Mouse (Mus musculus): ENCODE data around the gene Ncam1. TPM values are rescaled to one million over a fixed set of nuclear protein-coding genes. Genes with fewer than 3 reads are reported as not detected.

Ncam1 gene
- total RNA-seq, 2 experiments from 2014 or later, result 36.8 to 51.7 TPM

- intact Hi-C loops (cut with DNase I; ENCODE audit: low total_unique reads), result no loop called here
- DNase-seq, result no peak
Measured at GRCm38 (mm10) chr9:49486805-49487656, 311.7 kb downstream of the Ncam1 start.

GRCm38 (mm10) chr9:49485892-49486311, 312.8 kb downstream of the Ncam1 start, which contains the start of gene Ttc12:
Gene Ttc12 (minus strand): TSS chr9:49486225.
- intact Hi-C loops (cut with DNase I; ENCODE audit: low total_unique reads), result no loop called here
- peak; percentile 83 for DNase-seq

DNA sequence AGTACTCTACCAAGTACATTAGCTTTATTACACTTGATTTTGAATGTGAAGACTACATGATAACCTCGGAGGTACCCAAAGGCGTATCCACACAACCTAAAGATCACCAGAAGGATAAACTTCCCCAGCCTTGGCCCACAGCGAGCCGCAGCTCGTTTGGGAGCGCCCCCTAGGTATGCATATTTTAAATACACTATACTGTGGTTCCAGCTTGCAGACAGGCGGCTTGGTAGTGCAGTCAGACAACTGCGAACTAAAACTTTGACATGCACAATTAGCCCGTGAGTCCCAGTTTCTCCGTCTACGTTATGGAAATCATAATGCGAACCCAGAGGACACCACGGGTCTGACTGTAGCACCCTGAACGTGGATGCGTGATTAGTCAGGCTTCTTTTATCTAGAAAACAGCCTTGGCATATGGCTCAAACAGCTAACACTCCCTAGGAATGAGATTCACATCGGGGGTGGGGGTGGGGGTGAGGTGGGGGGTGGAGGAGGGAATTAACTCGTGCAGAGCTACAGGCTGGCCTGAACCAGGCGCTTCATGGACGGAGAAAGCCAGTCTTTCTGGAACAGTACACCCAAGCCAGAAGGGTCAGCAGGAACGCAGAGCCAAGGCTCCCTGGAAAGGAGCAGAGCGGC, 313.4 kb downstream of the Ncam1 start:
- intact Hi-C loops (cut with DNase I; ENCODE audit: low total_unique reads), result no loop called here
- no peak for DNase-seq

GRCm38 (mm10) chr9:49483316-49483715, 315.4 kb downstream of the Ncam1 start:
- intact Hi-C loops (cut with DNase I; ENCODE audit: low total_unique reads), result no loop called here
- no peak for DNase-seq

- intact Hi-C loops (cut with DNase I; ENCODE audit: low total_unique reads), result no loop called here
- DNase-seq, result no peak
Measured at GRCm38 (mm10) chr9:49472126-49472525, 326.6 kb downstream of the Ncam1 start.

- no peak for DNase-seq
- intact Hi-C loops (cut with DNase I; ENCODE audit: low total_unique reads), result no loop called here
Measured at GRCm38 (mm10) chr9:49470946-49471345, 327.8 kb downstream of the Ncam1 start.

- intact Hi-C loops (cut with DNase I; ENCODE audit: low total_unique reads), result no loop called here
Measured at GRCm38 (mm10) chr9:49470006-49470405, 328.7 kb downstream of the Ncam1 start.

DNA sequence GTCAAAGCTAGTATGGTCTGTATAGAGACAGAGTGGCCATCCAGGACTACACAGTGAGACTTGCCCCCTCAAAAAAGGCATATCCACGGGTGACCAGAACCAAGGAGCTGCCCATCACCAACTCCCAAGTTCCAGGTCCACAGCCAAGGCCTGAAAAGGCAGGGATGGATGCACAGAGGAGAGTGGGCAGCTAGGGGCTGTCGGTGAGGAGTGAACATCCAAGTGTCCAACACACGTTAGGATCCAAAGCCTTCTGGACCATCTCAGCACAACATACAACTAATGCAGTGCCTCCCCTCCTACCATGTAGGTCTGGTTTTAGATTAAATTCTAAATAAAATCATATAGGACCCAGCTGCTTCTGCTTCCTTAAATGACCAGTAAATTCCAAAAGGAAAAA, 342.6 kb downstream of the Ncam1 start:
- no peak for DNase-seq
- intact Hi-C loops (cut with DNase I; ENCODE audit: low total_unique reads), result no loop called here

More at GRCm38 (mm10) chr9:49470006-49470405, 328.7 kb downstream of the Ncam1 start:
- no peak for DNase-seq

GRCm38 (mm10) chr9:49452396-49452795, 346.3 kb downstream of the Ncam1 start:
- DNase-seq, result no peak
- intact Hi-C loops (cut with DNase I; ENCODE audit: low total_unique reads), result no loop called here

Data from gastrocnemius, postnatal 14 days (tissue).